Mouse (Mus musculus) lung, adult 18-20 months (tissue): Measurements from ENCODE around the gene Klra4.
"Not testable (repeated sequence)": the region's sequence is repeated elsewhere in the genome, so short reads cannot be mapped to it uniquely, and the experiment has no call there.

Experiments used
- DNase-seq, 2 experiments: peaks; one replicate each; pipeline ENCODE4 v3.0.0; 2022; ENCODE audit warnings: mixed read lengths in 2 of 2

Gene Klra4

GRCm38 (mm10) chr6:130067171-130067570, at the start of gene Klra4:
TSS of gene Klra4 (minus strand) at chr6:130067271.
- DNase-seq, result not testable (repeated sequence)

GRCm38 (mm10) chr6:130110485-130110884, 43.4 kb upstream of the Klra4 start:
- no peak for DNase-seq

- DNase-seq, result not testable (repeated sequence)
Observed at GRCm38 (mm10) chr6:130102743-130103142, 35.7 kb upstream of the Klra4 start.

- no peak for DNase-seq
Observed at GRCm38 (mm10) chr6:130092336-130092948, 25.4 kb upstream of the Klra4 start.

GRCm38 (mm10) chr6:130065196-130065595, 1.9 kb downstream of the Klra4 start:
- DNase-seq, result no peak

GRCm38 (mm10) chr6:130035146-130035545, 31.9 kb downstream of the Klra4 start:
- DNase-seq, result not testable (repeated sequence)

- not testable (repeated sequence) for DNase-seq
Observed at GRCm38 (mm10) chr6:130031493-130032089, 35.5 kb downstream of the Klra4 start.

- DNase-seq, result no peak
Observed at GRCm38 (mm10) chr6:130026854-130027253, 40.2 kb downstream of the Klra4 start, which contains the start of gene Klra6. TSS of gene Klra6 (minus strand) at chr6:130026954.
